Mouse (Mus musculus) lung, postnatal 0 days (tissue): ENCODE data around the gene Srsf2.

Experiments used
- CTCF ChIP-seq: IDR thresholded peaks from 2 replicates; pipeline ENCODE4 v1.5.1; 2016; ENCODE audit warnings: antibody characterized with exemption, mild to moderate bottlenecking
- EP300 ChIP-seq: IDR thresholded peaks from 2 replicates; pipeline ENCODE4 v1.6.1; 2016; ENCODE audit warnings: antibody characterized with exemption, mild to moderate bottlenecking, control low read depth

- TF ChIP-seq CTCF (no peak), EP300 (no peak)
Measured at GRCm38 (mm10) chr11:116825230-116825629, 27.7 kb downstream of the Srsf2 start.
